Mouse (Mus musculus) CH12.LX (cell line): Measurements from ENCODE around the gene Tbrg4.

ENCODE experiments used
- E2F4 ChIP-seq: IDR thresholded peaks from 2 replicates; pipeline ENCODE4 v1.6.1; 2011; ENCODE audit warnings: low read depth, low read length, improper control_type of control experiment; ENCODE audit not compliant: insufficient replicate concordance
- EP300 ChIP-seq: IDR thresholded peaks from 2 replicates; pipeline ENCODE4 v1.6.1; 2011; ENCODE audit warnings: low read length, improper control_type of control experiment
- HCFC1 ChIP-seq: IDR thresholded peaks from 2 replicates; pipeline ENCODE4 v1.6.1; 2012; ENCODE audit warnings: low read depth, mild to moderate bottlenecking, inconsistent platforms, low read length, improper control_type of control experiment
- MAFK ChIP-seq: IDR thresholded peaks from 2 replicates; pipeline ENCODE4 v1.6.1; 2011; ENCODE audit warnings: low read length, improper control_type of control experiment; ENCODE audit not compliant: insufficient replicate concordance
- MAX ChIP-seq: IDR thresholded peaks from 2 replicates; pipeline ENCODE4 v1.6.1; 2011; ENCODE audit warnings: low read length, improper control_type of control experiment
- POLR2A ChIP-seq: IDR thresholded peaks from 2 replicates; pipeline ENCODE4 v1.6.1; 2011; ENCODE audit warnings: low read depth, mild to moderate bottlenecking, improper control_type of control experiment, low read length
- USF1 ChIP-seq: IDR thresholded peaks from 2 replicates; pipeline ENCODE4 v1.6.1; 2014; ENCODE audit warnings: low read depth, mild to moderate bottlenecking, inconsistent platforms, low read length, improper control_type of control experiment

DNA sequence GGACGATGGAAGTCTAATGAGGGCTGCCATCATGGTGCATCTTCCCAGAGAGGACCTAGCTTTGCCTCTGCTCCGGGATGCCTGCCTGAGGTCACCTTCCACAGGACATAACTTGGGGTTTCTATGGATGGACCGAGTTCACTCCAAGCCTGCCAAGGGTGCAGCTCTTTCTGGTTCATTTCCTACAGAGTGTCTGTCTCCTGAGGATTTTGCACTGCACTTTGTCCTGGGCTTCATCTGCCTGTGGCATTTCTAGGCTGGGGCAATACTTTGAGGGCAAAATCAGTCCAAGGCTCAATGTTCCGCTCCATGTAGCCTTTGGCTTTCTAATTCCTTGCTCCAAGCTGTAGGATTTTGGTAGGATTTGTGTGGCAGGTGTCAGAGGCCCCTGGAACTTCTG, 45.0 kb upstream of the Tbrg4 start:
- TF ChIP-seq MAFK (no peak), E2F4 (no peak), HCFC1 (no peak), EP300 (no peak), MAX (no peak), USF1 (no peak), POLR2A (no peak)
